Mouse (Mus musculus) heart, embryonic 11.5 days (tissue): Measurements from ENCODE around the gene Stk11. TPM values are rescaled to one million over a fixed set of nuclear protein-coding genes. Genes with fewer than 3 reads are reported as not detected.

ENCODE experiments used
- ATAC-seq: fragments of 200-750 bp; cut with Nextera tagmentation; replicated peaks from 2 replicates; pipeline ENCODE4 v1.8.0; 2017; ENCODE audit warnings: moderate library complexity; ENCODE audit not compliant: insufficient number of reproducible peaks, low FRiP score, low TSS enrichment
- H3K27ac ChIP-seq: fragments of 300-500 bp; sonication (generic); 2 replicates; pipeline ENCODE4 v1.5.1; 2014; ENCODE audit warnings: mild to moderate bottlenecking, low read depth, low read length
- H3K27me3 ChIP-seq: fragments of 300-500 bp; sonication (generic); 2 replicates; pipeline ENCODE4 v1.6.1; 2014; ENCODE audit warnings: mild to moderate bottlenecking, low read length, mixed read lengths; ENCODE audit not compliant: control insufficient read depth, insufficient read depth
- H3K36me3 ChIP-seq: fragments of 300-500 bp; sonication (generic); 2 replicates; pipeline ENCODE4 v1.6.1; 2014; ENCODE audit warnings: mild to moderate bottlenecking, low read length, moderate library complexity, mixed read lengths; ENCODE audit not compliant: control insufficient read depth, insufficient read depth
- H3K4me1 ChIP-seq: fragments of 300-500 bp; sonication (generic); 2 replicates; pipeline ENCODE4 v1.6.1; 2014; ENCODE audit warnings: low read length; ENCODE audit not compliant: control insufficient read depth, insufficient read depth
- H3K4me2 ChIP-seq: fragments of 300-500 bp; sonication (generic); 2 replicates; pipeline ENCODE4 v1.6.1; 2014; ENCODE audit warnings: mild to moderate bottlenecking, moderate library complexity
- H3K4me3 ChIP-seq: fragments of 300-500 bp; sonication (generic); 2 replicates; pipeline ENCODE4 v1.5.1; 2014; ENCODE audit warnings: low read depth, low read length
- H3K9ac ChIP-seq: fragments of 300-500 bp; sonication (generic); 2 replicates; pipeline ENCODE4 v1.6.1; 2014; ENCODE audit warnings: mild to moderate bottlenecking, low read depth, low read length, moderate library complexity
- H3K9me3 ChIP-seq: fragments of 300-500 bp; sonication (generic); replicated peaks from 2 replicates; pipeline ENCODE4 v1.6.1; 2016; ENCODE audit warnings: low read length; ENCODE audit not compliant: control insufficient read depth
- WGBS: fragments of 180-500 bp; shearing (Covaris S2); extraction: QIAGEN DNeasy Blood & Tissue Kit; methylation state at CpG from one replicate; pipeline ENCODE4 v1.1.7; 2014; ENCODE audit not compliant: insufficient replicate concordance; 5-methylcytosine and 5-hydroxymethylcytosine counted together
- polyA plus RNA-seq: library from polyadenylated mRNA; unstranded; fragments of >200 nt; fragmentation: Nextera tagmentation; extraction: Ambion mirVana; gene quantifications from 2 replicates; pipeline ENCODE4 v1.2.1, GENCODE M21; 2014

The Stk11 gene
- polyA plus RNA-seq, 1 experiment from 2014 or later = 20.0 TPM

DNA sequence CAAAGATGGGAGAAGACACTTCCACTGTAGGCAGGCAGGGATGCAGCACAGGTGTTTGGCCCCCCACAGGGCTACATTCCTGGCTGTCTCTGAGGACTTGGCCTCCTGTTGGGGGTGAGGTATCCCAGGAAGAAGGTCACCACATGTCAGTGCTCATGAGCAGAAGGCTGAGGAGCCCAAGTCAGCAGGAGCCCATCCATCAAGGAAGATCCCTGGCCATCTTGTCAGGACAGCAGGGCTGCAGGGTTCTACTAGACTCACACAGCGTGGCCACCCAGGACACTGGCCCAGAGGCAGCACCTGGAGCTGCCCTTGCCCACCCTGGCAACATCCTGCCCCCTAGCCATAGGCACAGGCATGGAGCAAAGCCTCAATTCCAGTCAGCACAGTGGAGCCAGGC is 39.7 kb upstream of the Stk11 start:
- H3K4me2 ChIP-seq = no peak overlapping the region
- peaks cover 37% of the 10 kb centered on the region for H3K4me1 ChIP-seq
- no peak for ATAC-seq
- 27% methylated on average over 1 of the region's 1 CpGs for WGBS
- no peaks in the 10 kb centered on the region for H3K9me3 ChIP-seq
- peaks cover 5% of the 10 kb centered on the region for H3K36me3 ChIP-seq
- no peak overlapping the region for H3K27ac ChIP-seq
- no peaks in the 10 kb centered on the region for H3K27me3 ChIP-seq
- no peak overlapping the region for H3K4me3 ChIP-seq
- H3K9ac ChIP-seq = no peak overlapping the region

DNA sequence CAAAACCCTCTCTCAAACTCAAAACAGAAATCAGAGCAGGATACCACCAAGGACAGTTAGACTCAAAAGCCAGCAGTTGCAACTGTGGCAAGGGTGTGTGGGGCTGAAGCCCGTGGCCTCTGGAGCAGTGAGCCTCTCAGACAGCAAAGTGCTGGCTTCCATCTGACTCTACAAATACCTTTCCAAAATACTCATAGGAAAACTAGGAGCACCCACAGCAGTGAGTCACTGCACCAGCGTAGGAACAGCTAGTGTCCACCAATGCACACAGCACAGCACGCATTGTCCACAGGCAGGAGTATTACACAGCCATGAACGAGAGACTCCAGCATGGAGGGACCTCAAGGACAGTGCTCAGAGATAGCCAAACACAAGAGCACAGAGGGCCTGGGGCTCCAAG is 39.2 kb upstream of the Stk11 start:
- peaks cover 10% of the 10 kb centered on the region for H3K36me3 ChIP-seq
- H3K9me3 ChIP-seq = no peaks in the 10 kb centered on the region
- no peak for ATAC-seq
- WGBS = 91% methylated on average over 4 of the region's 4 CpGs
- no peak overlapping the region for H3K4me3 ChIP-seq
- H3K9ac ChIP-seq = no peak overlapping the region
- no peak overlapping the region for H3K4me2 ChIP-seq
- peaks cover 33% of the 10 kb centered on the region for H3K4me1 ChIP-seq
- no peak overlapping the region for H3K27ac ChIP-seq
- no peaks in the 10 kb centered on the region for H3K27me3 ChIP-seq

DNA sequence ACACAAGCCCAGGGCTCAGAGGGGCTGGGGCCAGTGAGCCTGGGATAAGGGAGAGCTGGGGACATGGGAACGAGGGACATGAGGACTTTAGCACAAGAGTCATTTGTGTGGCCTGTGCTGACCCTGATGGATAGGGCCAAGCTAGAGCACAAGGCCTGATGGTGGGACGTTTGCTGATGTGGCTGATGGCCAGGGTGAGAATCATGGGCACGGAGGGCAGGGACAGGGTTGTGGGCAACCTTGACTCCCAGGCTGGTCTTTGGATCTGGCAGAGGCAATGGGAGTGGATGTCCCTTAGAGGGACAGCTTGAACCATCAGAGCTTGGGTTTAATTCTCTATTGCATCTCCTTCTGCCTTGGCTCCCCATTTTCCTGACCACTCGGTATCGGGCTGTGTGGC is 38.3 kb upstream of the Stk11 start:
- no peaks in the 10 kb centered on the region for H3K9me3 ChIP-seq
- H3K36me3 ChIP-seq = peaks cover 18% of the 10 kb centered on the region
- no peak overlapping the region for H3K4me2 ChIP-seq
- peaks cover 24% of the 10 kb centered on the region for H3K4me1 ChIP-seq
- WGBS = 84% methylated on average over 5 of the region's 5 CpGs
- no peak overlapping the region for H3K4me3 ChIP-seq
- no peak for ATAC-seq
- H3K27ac ChIP-seq = no peak overlapping the region
- H3K27me3 ChIP-seq = no peaks in the 10 kb centered on the region
- no peak overlapping the region for H3K9ac ChIP-seq

DNA sequence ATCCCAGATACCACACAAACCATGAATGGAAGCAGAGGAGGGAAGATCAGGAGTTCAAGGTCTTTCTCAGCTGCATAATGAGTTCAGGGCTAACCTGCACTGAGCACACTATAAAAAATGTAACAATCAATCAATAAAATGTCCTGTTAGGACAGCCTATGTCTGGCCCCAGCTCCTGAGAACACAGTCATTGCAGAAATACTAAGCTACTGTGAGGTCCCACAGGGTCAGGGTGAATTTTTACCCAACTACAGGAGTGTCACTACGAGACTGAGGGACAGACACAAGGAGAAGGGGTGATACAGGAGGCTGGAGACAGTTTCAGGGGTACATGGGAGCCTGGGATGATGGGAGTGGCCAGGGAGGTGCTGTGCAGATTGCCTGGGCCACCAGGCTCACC is 37.2 kb upstream of the Stk11 start:
- no peak overlapping the region for H3K27ac ChIP-seq
- peaks cover 14% of the 10 kb centered on the region for H3K4me1 ChIP-seq
- ATAC-seq = no peak
- no peak overlapping the region for H3K4me3 ChIP-seq
- H3K9ac ChIP-seq = peak overlapping the region; percentile 24; the same call in 1 of the 2 replicates
- H3K36me3 ChIP-seq = peaks cover 18% of the 10 kb centered on the region
- H3K27me3 ChIP-seq = no peaks in the 10 kb centered on the region
- WGBS = 89% methylated on average over 1 of the region's 1 CpGs
- H3K9me3 ChIP-seq = no peaks in the 10 kb centered on the region
- no peak overlapping the region for H3K4me2 ChIP-seq

- Histone ChIP-seq H3K4me1 (peaks cover 15% of the 10 kb centered on the region), H3K9me3 (no peaks in the 10 kb centered on the region), H3K27me3 (no peaks in the 10 kb centered on the region), H3K4me2 (peak overlapping the region; percentile 29; the same call in 1 of the 2 replicates), H3K9ac (peak overlapping the region; percentile 36; the same call in 1 of the 2 replicates), H3K36me3 (peaks cover 20% of the 10 kb centered on the region), H3K27ac (peak overlapping the region; percentile 60), H3K4me3 (no peak overlapping the region)
- ATAC-seq = peak; percentile 71
- WGBS = 74% methylated on average over 16 of the region's 16 CpGs
Measured at GRCm38 (mm10) chr10:80080396-80081070, 35.1 kb upstream of the Stk11 start.

GRCm38 (mm10) chr10:80081075-80081474 is 34.5 kb upstream of the Stk11 start:
- ATAC-seq = peak; percentile 53; the same call in 1 of the 2 replicates
- 76% methylated on average over 3 of the region's 3 CpGs for WGBS
- peak overlapping the region; percentile 29; the same call in 1 of the 2 replicates for H3K4me2 ChIP-seq
- H3K9ac ChIP-seq = peak overlapping the region; percentile 36; the same call in 1 of the 2 replicates
- no peak overlapping the region for H3K4me3 ChIP-seq
- H3K27me3 ChIP-seq = no peaks in the 10 kb centered on the region
- no peaks in the 10 kb centered on the region for H3K9me3 ChIP-seq
- peaks cover 12% of the 10 kb centered on the region; the same call in 1 of the 2 replicates for H3K4me1 ChIP-seq
- H3K36me3 ChIP-seq = peaks cover 20% of the 10 kb centered on the region
- peak overlapping the region; percentile 60 for H3K27ac ChIP-seq

DNA sequence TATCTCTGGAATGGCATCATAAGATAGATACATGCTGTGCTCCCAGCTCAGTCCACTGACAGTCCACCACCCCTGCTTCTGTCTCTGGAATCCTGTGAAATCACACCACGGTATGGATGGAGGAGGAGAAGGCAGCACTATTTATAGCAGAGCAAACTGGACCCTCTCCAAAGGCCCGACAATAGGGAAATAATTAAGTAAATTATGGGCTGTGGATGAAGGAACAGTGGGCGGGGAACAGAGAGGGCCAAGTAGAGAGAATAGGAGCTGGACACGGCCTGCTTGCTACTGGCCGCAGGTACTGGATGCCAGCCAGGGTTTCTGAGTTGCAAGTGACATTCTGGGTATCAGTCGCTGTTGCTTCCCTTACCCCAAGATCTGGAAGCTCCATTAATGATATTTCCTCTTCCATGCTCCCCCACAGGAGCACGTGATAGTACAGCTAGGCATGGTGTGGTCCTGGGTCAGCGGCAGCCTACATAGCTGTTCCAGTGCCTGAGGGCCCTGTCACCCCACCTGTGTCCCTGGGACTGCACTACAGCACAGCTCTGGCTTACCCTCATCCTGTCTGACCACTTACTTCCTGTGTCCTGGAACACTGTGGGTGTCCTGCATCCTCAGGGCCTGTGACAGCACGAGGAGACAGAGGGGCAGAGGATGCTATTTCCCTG is 30.7 kb upstream of the Stk11 start:
- H3K4me2 ChIP-seq = no peak overlapping the region
- H3K9ac ChIP-seq = peak overlapping the region; percentile 39; the same call in 1 of the 2 replicates
- no peak for ATAC-seq

DNA sequence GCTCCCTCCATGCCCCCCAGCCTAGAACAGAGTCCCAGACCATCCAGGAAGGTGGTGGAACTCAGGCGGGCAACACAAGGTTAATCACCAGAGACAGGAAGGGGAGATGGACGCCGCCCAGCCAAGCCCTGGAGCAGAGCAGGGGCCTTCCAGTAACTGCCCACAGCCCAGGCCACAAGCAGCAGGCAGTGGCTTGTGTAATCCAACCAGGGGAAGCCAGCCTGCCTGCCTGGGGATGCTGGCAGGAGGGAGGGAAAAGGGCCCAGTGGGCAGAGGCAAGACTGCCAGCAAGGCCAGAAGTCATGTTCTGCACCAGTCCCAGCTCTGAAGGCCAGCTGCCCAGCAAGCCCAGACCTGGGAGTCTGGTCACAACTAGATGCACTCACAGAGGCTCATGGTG is 28.8 kb upstream of the Stk11 start:
- H3K36me3 ChIP-seq = peaks cover 6% of the 10 kb centered on the region
- WGBS = 58% methylated on average over 3 of the region's 3 CpGs
- H3K4me1 ChIP-seq = peaks cover 16% of the 10 kb centered on the region; the same call in 1 of the 2 replicates
- H3K9ac ChIP-seq = no peak overlapping the region
- no peak for ATAC-seq
- no peaks in the 10 kb centered on the region for H3K9me3 ChIP-seq
- no peak overlapping the region for H3K4me2 ChIP-seq
- H3K27ac ChIP-seq = no peak overlapping the region
- no peak overlapping the region for H3K4me3 ChIP-seq
- no peaks in the 10 kb centered on the region for H3K27me3 ChIP-seq

More for the DNA sequence above, 30.7 kb upstream of the Stk11 start:
- WGBS = 77% methylated on average over 9 of the region's 9 CpGs
- Histone ChIP-seq H3K36me3 (peaks cover 18% of the 10 kb centered on the region), H3K4me1 (peaks cover 16% of the 10 kb centered on the region; the same call in 1 of the 2 replicates), H3K9me3 (no peaks in the 10 kb centered on the region), H3K4me3 (no peak overlapping the region), H3K27ac (peak overlapping the region; percentile 54; the same call in 1 of the 2 replicates), H3K27me3 (no peaks in the 10 kb centered on the region)
